Mouse (Mus musculus) heart, postnatal 0 days (tissue): ENCODE data around the gene Thrap3.

Experiments used
- CTCF ChIP-seq: IDR thresholded peaks from 2 replicates; pipeline ENCODE4 v1.5.1; 2016; ENCODE audit warnings: antibody characterized with exemption, control low read depth, low read depth
- EP300 ChIP-seq: IDR thresholded peaks from 2 replicates; pipeline ENCODE4 v1.6.1; 2016; ENCODE audit warnings: antibody characterized with exemption, low read depth

- TF ChIP-seq EP300: no peak
- no peak for TF ChIP-seq CTCF
Measured at GRCm38 (mm10) chr4:126248261-126248868, 45.8 kb upstream of the Thrap3 start.
